Mouse (Mus musculus) brain, embryonic 14.5 days (tissue): ENCODE results near the gene Grik3. TPM values are rescaled to one million over a fixed set of nuclear protein-coding genes. Genes with fewer than 3 reads are reported as not detected.

Experiments
- DNase-seq: peaks from one replicate; pipeline ENCODE4 v3.0.0-alpha.2; 2011; ENCODE audit warnings: low read depth
- CTCF ChIP-seq: fragments of 200-500 bp; IDR thresholded peaks from 2 replicates; pipeline ENCODE4 v1.5.1; 2012; ENCODE audit warnings: inconsistent platforms, mild to moderate bottlenecking, moderate library complexity, borderline replicate concordance; ENCODE audit not compliant: insufficient read depth, insufficient read length; ENCODE audit errors: extremely low read depth
- POLR2A ChIP-seq: fragments of 200-500 bp; IDR thresholded peaks from 2 replicates; pipeline ENCODE4 v1.6.1; 2012; ENCODE audit warnings: mild to moderate bottlenecking, inconsistent platforms, borderline replicate concordance; ENCODE audit not compliant: poor library complexity, insufficient read depth, insufficient read length, severe bottlenecking; ENCODE audit errors: extremely low read depth
- polyA plus RNA-seq: library from polyadenylated mRNA; depleted of rRNA; stranded (reverse); fragments of >200 nt; gene quantifications from 2 replicates; pipeline ENCODE4 v1.2.3, GENCODE M21; 2012

Gene Grik3
- polyA plus RNA-seq, 1 experiment: 37.1 TPM

DNA sequence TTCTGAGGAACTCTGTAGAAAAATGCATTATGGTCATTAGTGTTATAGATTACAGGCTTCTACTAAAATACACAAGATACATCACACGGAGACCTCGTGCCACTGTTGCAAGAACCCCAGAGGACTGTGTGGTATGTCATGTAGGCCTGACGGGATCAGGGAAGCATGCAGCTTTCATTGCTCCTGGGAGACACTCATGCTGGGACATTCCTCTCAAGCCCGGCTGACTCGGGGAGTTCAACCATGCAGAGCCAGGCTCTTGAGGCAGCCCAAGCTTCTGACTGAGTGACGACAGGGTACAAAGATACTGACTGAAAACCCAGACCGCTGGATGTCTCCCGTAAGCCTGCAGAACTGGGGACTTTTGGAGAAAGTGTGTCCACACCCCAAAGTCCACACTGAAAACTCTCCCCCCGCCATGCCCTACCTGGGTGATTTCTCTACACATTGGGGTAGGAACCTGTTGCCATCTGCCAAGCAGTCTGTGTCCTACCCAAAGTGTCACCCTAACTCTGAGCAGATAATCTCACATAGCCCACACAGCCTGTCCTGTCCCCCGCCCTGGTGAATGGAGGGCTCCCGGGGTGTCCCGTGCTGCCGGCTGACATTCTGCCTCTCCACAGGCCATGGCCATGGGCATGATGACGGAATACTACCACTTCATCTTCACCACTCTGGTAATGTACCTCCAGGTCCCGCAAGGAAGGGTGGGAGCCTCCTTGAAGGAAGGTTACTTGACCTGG, 150.6 kb downstream of the Grik3 start:
- TF ChIP-seq CTCF (no peak), POLR2A (no peak)
- DNase-seq: no peak

DNA sequence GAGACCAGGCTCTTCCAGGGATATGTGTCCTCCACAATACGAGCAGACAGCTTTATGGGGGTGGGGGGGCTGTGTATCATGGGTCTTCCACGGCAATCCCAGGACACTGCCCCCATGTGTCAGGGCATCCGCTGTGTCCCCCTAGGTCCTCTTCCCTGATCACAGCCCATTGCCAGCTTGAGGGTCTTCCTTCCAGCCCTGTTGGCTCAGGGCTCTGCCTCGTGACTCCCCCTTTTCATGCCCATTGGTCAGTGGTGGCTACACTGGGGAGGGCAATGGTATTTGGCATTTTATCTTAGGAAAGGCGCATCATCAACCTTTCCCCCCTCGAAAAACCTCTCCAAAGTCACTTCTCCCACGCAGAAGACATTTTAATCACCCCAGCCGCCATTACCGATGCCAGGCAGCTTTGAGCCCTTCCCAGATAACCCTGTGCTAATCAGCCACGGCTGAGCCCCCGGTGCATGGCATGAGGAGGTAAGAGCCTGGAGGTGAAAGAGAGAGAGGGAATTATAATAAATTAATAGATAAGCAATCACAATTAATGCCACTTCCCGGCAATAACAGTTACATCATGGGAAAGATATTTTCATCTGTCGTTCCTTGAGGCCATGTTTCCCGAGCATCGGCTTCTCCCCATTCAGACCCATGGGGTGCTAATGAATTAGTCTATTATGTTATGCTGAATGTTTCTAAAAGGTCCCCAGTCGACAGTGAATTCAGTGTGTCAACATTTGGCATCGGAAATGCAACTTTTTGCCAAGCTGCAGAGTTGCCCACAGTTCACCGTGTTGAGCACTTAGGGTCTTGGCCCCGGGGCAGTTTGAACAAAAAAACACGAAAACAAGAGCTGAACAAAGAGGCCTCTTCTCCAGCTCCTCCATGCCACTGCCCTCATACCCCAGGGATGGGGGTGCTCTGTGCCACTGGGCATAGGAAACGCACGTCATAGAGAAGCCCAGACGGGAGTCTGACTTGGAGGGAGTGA, 154.4 kb downstream of the Grik3 start:
- TF ChIP-seq CTCF: no peak
- no peak for TF ChIP-seq POLR2A

DNA sequence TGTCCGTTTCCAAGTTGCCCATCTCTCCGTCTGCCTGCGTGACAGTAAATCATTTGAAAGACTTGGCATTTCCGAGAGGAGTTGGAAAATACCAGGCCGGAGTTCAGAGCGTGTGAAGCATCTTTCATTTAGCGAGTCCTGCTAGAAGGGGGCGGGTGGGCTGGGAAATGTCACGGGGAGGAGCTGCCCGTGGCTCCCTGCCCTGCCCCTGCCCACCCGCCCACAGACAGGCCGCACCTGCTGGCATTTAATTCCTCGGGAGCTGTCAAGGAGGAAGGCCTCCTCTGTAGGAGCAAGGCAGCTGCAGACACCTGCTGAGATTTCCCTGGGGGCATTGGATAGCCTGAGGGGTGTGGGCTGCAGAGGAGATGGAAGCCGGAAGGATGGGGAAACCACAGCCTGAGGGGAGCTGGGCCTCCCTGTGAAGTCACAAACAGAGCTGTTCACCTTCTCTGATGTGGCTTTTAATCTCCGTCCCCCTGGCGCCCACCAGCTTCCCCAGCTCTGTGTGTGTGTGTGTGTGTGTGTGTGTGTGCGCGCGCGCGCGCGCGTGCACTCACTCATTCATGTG, 161.3 kb downstream of the Grik3 start:
- peak; percentile 55 for DNase-seq
- no peak for TF ChIP-seq CTCF

More for the DNA sequence above, 154.4 kb downstream of the Grik3 start:
- DNase-seq: peak; percentile 94

DNA sequence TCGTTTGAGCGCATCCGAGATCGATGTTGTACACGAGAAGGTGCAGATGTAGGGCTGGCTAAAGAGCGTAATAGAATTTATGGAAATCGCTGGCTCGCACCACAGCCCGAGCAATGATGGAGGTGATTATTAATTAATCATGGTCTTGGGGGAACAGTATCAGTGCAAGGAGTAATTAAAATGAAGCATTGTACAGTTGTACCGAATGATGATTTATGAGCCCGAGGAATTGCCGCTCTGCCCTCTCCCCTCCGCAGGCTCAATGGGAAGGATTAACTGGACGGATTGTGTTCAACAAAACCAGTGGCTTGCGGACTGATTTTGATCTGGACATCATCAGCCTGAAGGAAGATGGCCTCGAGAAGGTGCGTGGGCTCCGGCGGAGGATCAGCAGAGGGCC, 165.5 kb downstream of the Grik3 start:
- no peak for DNase-seq

DNA sequence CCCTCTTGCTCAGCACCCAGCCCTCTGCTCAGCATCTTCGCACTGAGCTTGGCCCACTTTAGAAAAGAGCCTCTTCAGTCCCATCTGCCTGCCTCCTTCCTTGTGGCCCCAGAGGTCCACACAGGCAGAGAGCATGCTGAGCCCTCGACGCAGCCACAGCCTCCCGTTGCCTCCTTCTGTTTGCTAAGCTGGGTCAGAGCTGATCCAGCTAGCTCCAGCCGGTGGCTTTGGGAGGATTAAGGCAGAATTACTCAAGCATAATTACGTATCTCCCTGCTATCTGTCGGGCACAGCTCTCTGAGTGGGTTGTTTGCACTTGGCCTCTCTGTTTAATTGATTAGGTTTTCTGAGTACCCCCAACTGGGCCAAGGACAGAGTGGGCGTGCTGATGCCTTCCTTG, 167.9 kb downstream of the Grik3 start:
- TF ChIP-seq CTCF: no peak
- no peak for TF ChIP-seq POLR2A
- DNase-seq: peak; percentile 67

More for the DNA sequence above, 165.5 kb downstream of the Grik3 start:
- no peak for TF ChIP-seq POLR2A
- TF ChIP-seq CTCF: no peak

DNA sequence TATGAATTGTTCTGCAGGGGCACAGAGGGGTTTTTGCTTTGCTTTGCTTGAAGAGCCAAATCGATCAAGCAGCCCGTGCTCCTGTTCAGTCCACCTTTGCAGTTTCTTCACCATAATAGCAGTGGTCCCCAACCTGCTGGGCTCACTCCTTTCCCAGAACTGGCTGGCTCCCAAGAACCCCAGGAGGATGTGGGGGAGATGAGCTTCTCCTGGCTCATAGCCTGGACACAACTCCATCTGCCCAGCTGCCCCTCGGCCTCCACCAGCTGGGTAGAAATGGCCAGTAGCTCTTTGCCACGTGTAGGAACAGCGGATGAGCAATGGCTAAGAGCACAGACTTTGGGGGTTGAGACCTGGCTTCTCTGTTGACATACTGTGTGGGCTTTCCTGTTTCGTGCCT, 171.5 kb downstream of the Grik3 start:
- no peak for TF ChIP-seq CTCF
- no peak for TF ChIP-seq POLR2A
- DNase-seq: no peak

DNA sequence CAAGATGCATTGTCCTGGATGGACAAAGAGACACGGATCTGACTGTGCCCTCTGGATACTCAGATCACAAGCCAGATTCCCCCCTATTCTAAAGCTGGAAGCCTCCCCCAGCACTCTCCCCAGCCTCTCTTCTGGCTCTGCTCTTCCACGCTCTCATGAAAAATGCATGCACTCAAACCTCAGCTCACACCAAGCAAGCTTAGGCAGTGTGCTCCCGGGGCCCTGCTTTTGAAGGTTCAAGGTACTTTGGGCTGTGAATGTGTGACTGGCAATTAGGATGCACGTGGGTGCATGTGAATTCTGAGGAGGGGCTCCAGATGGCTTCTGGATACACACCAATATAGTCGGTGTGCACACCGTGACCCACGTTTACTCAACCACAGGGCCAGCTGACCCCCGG, 172.8 kb downstream of the Grik3 start:
- peak; percentile 64 for DNase-seq
- no peak for TF ChIP-seq CTCF
- TF ChIP-seq POLR2A: no peak

DNA sequence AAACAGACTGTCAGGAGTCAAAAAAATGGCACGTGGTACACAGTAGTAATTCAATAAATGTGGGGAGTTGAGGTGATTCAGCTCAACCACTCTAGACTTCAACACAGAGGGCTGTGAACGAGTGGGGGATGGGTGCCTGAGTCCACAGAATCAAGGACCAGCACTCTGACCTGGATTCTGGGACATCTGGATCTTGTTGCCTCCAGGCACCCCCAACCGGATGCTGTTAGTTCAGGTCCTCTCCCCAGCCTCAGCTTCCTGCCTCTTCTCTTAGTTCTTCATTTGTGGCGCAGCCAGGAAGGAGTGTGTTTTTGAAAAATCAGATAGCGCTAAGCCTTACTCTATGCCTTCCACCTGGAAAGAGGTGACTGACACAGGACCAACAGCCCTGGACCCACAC, 175.5 kb downstream of the Grik3 start:
- DNase-seq: no peak
- TF ChIP-seq POLR2A: no peak
- TF ChIP-seq CTCF: no peak

DNA sequence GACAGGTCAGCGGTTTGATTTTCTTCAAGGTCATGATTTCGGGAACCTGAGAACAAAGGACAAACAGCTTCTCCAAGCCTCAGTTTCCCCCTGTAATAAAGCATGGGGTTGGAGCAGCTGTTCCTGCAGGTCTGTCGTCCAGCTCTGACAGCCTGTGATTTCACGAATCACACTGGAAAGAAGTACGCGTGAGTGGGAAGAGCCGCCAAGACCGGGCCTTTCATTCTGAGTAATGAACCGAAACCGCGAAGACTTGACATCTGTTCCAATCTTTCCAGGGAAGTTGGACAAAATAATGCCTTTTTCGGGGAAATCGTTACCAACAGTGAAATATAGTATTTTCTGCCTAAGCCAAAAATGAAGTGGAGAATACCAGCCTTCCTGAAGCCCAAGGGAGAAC, 191.5 kb downstream of the Grik3 start:
- TF ChIP-seq POLR2A: no peak
- no peak for TF ChIP-seq CTCF
- DNase-seq: peak; percentile 79

DNA sequence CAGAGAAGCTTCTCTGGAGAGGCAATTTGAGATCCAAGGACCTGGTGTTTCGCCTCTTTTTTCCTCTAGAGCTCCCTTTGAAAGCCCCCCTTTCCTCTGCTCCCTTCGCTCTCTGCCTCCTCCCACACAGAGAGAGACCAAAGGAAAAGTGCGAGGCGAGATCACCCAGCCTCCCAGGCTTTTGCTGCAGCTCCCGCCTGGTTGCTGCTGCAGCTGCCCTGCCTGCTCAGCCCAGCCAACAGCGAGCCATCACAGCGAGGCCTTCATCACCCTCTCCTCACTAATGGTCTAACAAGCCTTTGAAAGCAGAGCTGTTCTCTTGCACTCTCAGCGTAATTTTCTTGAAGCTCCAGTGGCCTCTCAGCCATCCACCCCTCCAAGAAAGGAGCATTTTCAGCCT, 196.6 kb downstream of the Grik3 start:
- TF ChIP-seq POLR2A (no peak), CTCF (no peak)
- DNase-seq: peak; percentile 66

DNA sequence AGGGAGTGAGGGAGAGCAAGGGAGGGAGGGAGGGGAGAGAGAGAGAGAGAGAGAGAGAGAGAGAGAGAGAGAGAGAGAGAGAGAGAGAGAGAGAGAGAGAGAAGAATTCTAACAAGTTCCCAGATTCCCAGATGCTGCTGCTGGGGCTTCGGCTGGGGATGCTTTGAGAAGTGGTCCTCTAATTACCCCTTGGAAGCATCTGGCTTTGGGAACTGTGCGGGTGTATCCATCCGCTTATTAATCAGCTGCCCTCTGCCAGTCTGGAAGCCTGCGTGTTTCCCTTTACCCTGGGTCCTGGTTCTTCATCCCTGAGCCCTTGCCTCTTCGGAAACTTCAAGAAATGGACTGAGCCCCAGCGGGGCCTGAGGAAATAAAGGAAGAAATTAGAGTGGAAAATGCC, 204.9 kb downstream of the Grik3 start:
- TF ChIP-seq CTCF (no peak), POLR2A (no peak)
- DNase-seq: peak; percentile 77
